Mouse (Mus musculus) forebrain, embryonic 16.5 days (tissue): ENCODE results near the gene Metrnl. TPM values are rescaled to one million over a fixed set of nuclear protein-coding genes. Genes with fewer than 3 reads are reported as not detected.
"Not testable (repeated sequence)": the region's sequence is repeated elsewhere in the genome, so short reads cannot be mapped to it uniquely, and the experiment has no call there.

ENCODE experiments used
- ATAC-seq: fragments of 200-750 bp; cut with Nextera tagmentation; 2 replicates; pipeline ENCODE4 v1.8.0; 2017; ENCODE audit warnings: mild to moderate bottlenecking, moderate library complexity
- H3K27ac ChIP-seq: fragments of 300-500 bp; sonication (generic); 2 replicates; pipeline ENCODE4 v1.5.1; 2014; ENCODE audit warnings: low read length, control low read depth
- H3K27me3 ChIP-seq: fragments of 300-500 bp; sonication (generic); replicated peaks from 2 replicates; pipeline ENCODE4 v1.6.1; 2014; ENCODE audit warnings: low read length; ENCODE audit not compliant: control insufficient read depth, insufficient read depth
- H3K36me3 ChIP-seq: fragments of 300-500 bp; sonication (generic); 2 replicates; pipeline ENCODE4 v1.6.1; 2014; ENCODE audit not compliant: control insufficient read depth, insufficient read depth
- H3K4me1 ChIP-seq: fragments of 300-500 bp; sonication (generic); replicated peaks from 2 replicates; pipeline ENCODE4 v1.6.1; 2014; ENCODE audit warnings: low read length; ENCODE audit not compliant: control insufficient read depth, insufficient read depth
- H3K4me2 ChIP-seq: fragments of 300-500 bp; sonication (generic); 2 replicates; pipeline ENCODE4 v1.6.1; 2014; ENCODE audit warnings: mild to moderate bottlenecking, low read length, control low read depth
- H3K4me3 ChIP-seq: fragments of 300-500 bp; sonication (generic); replicated peaks from 2 replicates; pipeline ENCODE4 v1.5.1; 2014; ENCODE audit warnings: mild to moderate bottlenecking, low read length, control low read depth
- H3K9ac ChIP-seq: fragments of 300-500 bp; sonication (generic); replicated peaks from 2 replicates; pipeline ENCODE4 v1.6.1; 2014; ENCODE audit warnings: low read depth, low read length, control low read depth
- H3K9me3 ChIP-seq: fragments of 300-500 bp; sonication (generic); 2 replicates; pipeline ENCODE4 v1.6.1; 2016; ENCODE audit warnings: low read length; ENCODE audit not compliant: control insufficient read depth
- WGBS: fragments of 180-500 bp; shearing (Covaris S2); extraction: QIAGEN DNeasy Blood & Tissue Kit; methylation state at CpG from one replicate; pipeline ENCODE4 v1.1.7; 2014; 5-methylcytosine and 5-hydroxymethylcytosine counted together
- polyA plus RNA-seq: library from polyadenylated mRNA; unstranded; fragments of >200 nt; fragmentation: Nextera tagmentation; extraction: Ambion mirVana; gene quantifications from 2 replicates; pipeline ENCODE4 v1.2.1, GENCODE M21; 2015

Gene Metrnl
- polyA plus RNA-seq, 1 experiment from 2014 or later = 6.0 TPM

DNA sequence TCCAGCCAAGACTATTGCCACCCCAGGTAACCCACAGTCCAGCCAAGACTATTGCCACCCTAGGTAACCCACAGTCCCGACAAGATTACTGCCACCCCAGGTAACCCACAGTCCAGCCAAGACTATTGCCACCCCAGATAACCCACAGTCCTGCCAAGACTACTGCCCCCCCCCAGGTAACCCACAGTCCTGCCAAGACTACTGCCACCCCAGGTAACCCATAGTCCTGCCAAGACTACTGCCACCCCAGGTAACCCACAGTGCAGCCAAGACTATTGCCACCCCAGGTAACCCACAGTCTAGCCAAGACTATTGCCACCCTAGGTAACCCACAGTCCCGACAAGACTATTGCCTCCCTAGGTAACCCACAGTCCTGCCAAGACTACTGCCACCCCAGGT, 40.7 kb upstream of the Metrnl start:
- not testable (repeated sequence) for H3K4me1 ChIP-seq, H3K9me3 ChIP-seq, H3K27ac ChIP-seq, H3K4me3 ChIP-seq, H3K27me3 ChIP-seq, H3K9ac ChIP-seq, H3K36me3 ChIP-seq, H3K4me2 ChIP-seq, ATAC-seq
- 100% methylated on average over 2 of the region's 2 CpGs for WGBS

GRCm38 (mm10) chr11:121661116-121661515, 40.2 kb upstream of the Metrnl start:
- no peak overlapping the region for H3K9ac ChIP-seq
- H3K4me3 ChIP-seq = no peak overlapping the region
- no peak overlapping the region for H3K27ac ChIP-seq
- H3K9me3 ChIP-seq = no peaks in the 10 kb centered on the region
- H3K4me1 ChIP-seq = 0 out of 2 replicates have a peak, but pooled peaks cover 3% of the 10 kb centered on the region
- no peak overlapping the region for H3K4me2 ChIP-seq
- no peaks in the 10 kb centered on the region for H3K27me3 ChIP-seq
- no peaks in the 10 kb centered on the region for H3K36me3 ChIP-seq
- WGBS = 89% methylated on average over 2 of the region's 2 CpGs
- no peak for ATAC-seq

GRCm38 (mm10) chr11:121667541-121667940, 33.8 kb upstream of the Metrnl start:
- H3K27me3 ChIP-seq = no peaks in the 10 kb centered on the region
- H3K9me3 ChIP-seq = no peaks in the 10 kb centered on the region
- no peaks in the 10 kb centered on the region for H3K36me3 ChIP-seq
- ATAC-seq = no peak
- 95% methylated on average over 4 of the region's 4 CpGs for WGBS
- no peak overlapping the region for H3K4me2 ChIP-seq
- H3K4me3 ChIP-seq = no peak overlapping the region
- no peak overlapping the region for H3K9ac ChIP-seq
- H3K27ac ChIP-seq = no peak overlapping the region
- peaks cover 5% of the 10 kb centered on the region; the same call in 1 of the 2 replicates for H3K4me1 ChIP-seq

DNA sequence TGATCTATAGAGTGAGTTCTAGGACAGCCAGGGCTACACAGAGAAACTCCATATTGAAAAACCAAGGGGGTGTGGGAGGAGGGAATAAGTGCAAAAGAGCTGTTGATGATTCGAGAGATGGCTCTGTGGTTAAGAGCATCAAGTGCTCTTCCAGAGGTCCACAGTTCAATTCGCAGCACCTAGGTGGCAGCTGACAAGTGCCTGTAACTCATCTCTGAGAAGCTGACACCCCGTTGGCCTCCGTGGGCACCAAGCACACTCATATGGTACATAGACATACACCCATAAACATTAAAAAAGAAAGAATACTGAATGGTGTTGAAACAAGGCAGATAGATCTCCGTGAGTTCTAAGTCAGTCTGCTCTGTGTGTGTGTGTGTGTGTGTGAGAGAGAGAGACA, 32.6 kb upstream of the Metrnl start:
- Histone ChIP-seq H3K4me3 (no peak overlapping the region), H3K4me1 (peaks cover 9% of the 10 kb centered on the region; the same call in 1 of the 2 replicates), H3K9me3 (no peaks in the 10 kb centered on the region), H3K27ac (no peak overlapping the region), H3K36me3 (no peaks in the 10 kb centered on the region), H3K9ac (no peak overlapping the region), H3K27me3 (no peaks in the 10 kb centered on the region), H3K4me2 (no peak overlapping the region)
- 94% methylated on average over 5 of the region's 5 CpGs for WGBS
- ATAC-seq = no peak

DNA sequence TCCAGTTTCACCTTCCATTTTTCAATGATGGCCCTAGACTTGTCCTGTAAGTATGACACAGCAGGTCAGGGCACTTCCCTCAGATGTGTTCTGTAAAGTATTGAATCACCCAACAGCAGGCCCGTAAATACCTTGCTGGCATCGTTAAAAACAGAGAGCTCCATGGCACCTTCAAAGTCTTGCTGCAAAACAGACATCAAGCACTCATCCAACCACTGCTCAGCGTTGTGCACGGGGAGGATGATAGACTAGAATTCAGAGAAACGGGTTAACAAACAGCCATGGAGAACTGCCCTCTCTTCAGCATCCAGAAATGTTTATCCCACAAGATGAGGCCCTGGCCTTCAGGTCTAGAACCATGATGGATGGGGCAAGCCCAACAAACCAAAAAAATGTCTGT, 30.4 kb upstream of the Metrnl start:
- ATAC-seq = no peak
- Histone ChIP-seq H3K4me3 (no peak overlapping the region), H3K27ac (no peak overlapping the region), H3K4me2 (no peak overlapping the region), H3K9me3 (no peaks in the 10 kb centered on the region), H3K36me3 (no peaks in the 10 kb centered on the region), H3K9ac (no peak overlapping the region), H3K27me3 (no peaks in the 10 kb centered on the region), H3K4me1 (peaks cover 9% of the 10 kb centered on the region; the same call in 1 of the 2 replicates)
- WGBS = 97% methylated on average over 5 of the region's 5 CpGs

DNA sequence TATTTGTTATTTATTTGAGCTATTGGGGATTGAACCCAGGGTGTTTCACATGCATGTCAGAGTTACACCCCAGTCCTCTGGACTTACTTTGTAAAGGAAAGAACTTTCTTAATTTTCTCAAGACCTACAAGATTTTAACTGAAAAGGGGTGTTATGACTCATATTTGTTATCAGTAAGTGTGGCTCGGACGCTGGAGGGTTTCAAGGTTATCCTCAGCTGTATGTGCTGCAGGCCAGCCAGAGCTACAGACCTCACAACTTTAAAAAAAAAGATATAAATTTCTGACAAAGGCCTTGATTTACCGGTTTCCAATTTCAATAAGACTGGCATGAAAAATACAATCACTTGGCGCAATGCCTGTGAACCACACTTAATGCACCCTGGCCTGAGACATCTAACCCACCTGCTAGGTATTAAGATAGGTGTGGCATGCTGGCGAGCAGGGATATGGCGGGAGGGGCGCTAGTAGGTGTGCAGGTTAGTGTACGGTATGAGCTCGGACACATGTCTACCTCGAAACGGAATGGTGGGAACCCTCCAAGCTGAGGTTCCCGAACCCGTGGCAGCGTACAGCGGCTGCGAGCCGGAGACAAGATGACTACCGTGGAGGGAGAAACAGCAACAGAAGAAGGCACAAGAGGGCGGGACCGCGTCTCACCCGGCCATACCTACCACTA, 28.9 kb upstream of the Metrnl start:
- Histone ChIP-seq H3K4me2 (peak overlapping the region; percentile 84), H3K9ac (peak overlapping the region; percentile 77), H3K9me3 (no peaks in the 10 kb centered on the region), H3K4me1 (peaks cover 9% of the 10 kb centered on the region; the same call in 1 of the 2 replicates), H3K4me3 (peak overlapping the region; percentile 76), H3K36me3 (no peaks in the 10 kb centered on the region), H3K27me3 (no peaks in the 10 kb centered on the region), H3K27ac (peak overlapping the region; percentile 91)
- peak; percentile 49 for ATAC-seq
- WGBS = 4% methylated on average over 22 of the region's 22 CpGs

- Histone ChIP-seq H3K4me2 (peak within 1 kb of the TSS; percentile 84), H3K9me3 (no peaks in the 10 kb centered on the region), H3K4me1 (peaks cover 9% of the 10 kb centered on the region; the same call in 1 of the 2 replicates), H3K27ac (peak within 1 kb of the TSS; percentile 91), H3K36me3 (no peaks in the 10 kb centered on the region), H3K9ac (peak within 1 kb of the TSS; percentile 77), H3K27me3 (no peaks in the 10 kb centered on the region), H3K4me3 (peak within 1 kb of the TSS; percentile 76)
- WGBS = under 1% methylated on average over 46 of the region's 46 CpGs
- peak; percentile 100 for ATAC-seq
These were observed 28.3 kb upstream of the Metrnl start, which contains the start of gene B3gntl1 for GRCm38 (mm10) chr11:121672990-121673572. TSS of gene B3gntl1 (minus strand) at chr11:121673153.

GRCm38 (mm10) chr11:121673629-121674028, 27.7 kb upstream of the Metrnl start:
- Histone ChIP-seq H3K27ac (peak overlapping the region; percentile 73), H3K9ac (peak overlapping the region; percentile 77), H3K4me3 (peak overlapping the region; percentile 76), H3K4me2 (peak overlapping the region; percentile 79), H3K4me1 (peaks cover 9% of the 10 kb centered on the region; the same call in 1 of the 2 replicates), H3K27me3 (no peaks in the 10 kb centered on the region), H3K36me3 (no peaks in the 10 kb centered on the region), H3K9me3 (no peaks in the 10 kb centered on the region)
- no peak for ATAC-seq
- WGBS = 74% methylated on average over 7 of the region's 7 CpGs

DNA sequence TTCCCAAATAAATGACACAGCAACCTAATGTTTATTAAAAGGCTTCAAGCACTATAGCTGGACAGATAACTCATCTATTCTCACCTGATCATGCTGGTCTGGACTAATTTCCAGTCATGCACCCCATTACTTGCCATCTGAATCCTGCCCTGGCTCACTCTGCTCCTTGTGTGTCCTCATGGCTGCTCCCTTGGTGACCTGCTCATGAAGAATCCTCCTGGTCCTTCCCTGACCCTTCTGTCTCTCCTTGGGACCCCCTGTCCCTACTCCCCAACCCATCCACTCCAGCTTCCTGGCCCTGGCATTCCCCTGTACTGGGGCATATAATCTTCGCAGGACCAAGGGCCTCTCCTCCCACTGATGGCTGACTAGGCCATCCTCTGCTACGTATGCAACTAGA, 24.5 kb upstream of the Metrnl start:
- Histone ChIP-seq H3K4me3 (no peak overlapping the region), H3K27ac (no peak overlapping the region), H3K4me2 (no peak overlapping the region), H3K36me3 (no peaks in the 10 kb centered on the region), H3K4me1 (peaks cover 9% of the 10 kb centered on the region; the same call in 1 of the 2 replicates), H3K27me3 (no peaks in the 10 kb centered on the region), H3K9me3 (no peaks in the 10 kb centered on the region), H3K9ac (no peak overlapping the region)
- WGBS = 92% methylated on average over 2 of the region's 2 CpGs
- no peak for ATAC-seq
